Mouse (Mus musculus) megakaryocyte, embryonic 14.5 days (primary cell): Measurements from ENCODE around the gene Tctn3.

Source experiments
- FLI1 ChIP-seq: IDR thresholded peaks from 2 replicates; pipeline ENCODE4 v1.6.1; 2012; ENCODE audit warnings: low read length, inconsistent platforms, mixed read lengths
- GATA1 ChIP-seq: IDR thresholded peaks from 3 replicates; pipeline ENCODE4 v1.6.1; 2012; ENCODE audit warnings: mixed read lengths, low read length, inconsistent platforms, borderline replicate concordance

GRCm38 (mm10) chr19:40630096-40630495 is 18.1 kb upstream of the Tctn3 start:
- no peak for TF ChIP-seq GATA1
- TF ChIP-seq FLI1 = no peak
